Mouse (Mus musculus): ENCODE measurements around the gene Sema3g. TPM values are rescaled to one million over a fixed set of nuclear protein-coding genes. Genes with fewer than 3 reads are reported as not detected.
A peak's percentile ranks its signal among the peaks of the same experiment; 100 is the strongest.

The Sema3g gene
- polyA plus RNA-seq, 1 experiment from 2014 or later: 0.80 TPM

DNA sequence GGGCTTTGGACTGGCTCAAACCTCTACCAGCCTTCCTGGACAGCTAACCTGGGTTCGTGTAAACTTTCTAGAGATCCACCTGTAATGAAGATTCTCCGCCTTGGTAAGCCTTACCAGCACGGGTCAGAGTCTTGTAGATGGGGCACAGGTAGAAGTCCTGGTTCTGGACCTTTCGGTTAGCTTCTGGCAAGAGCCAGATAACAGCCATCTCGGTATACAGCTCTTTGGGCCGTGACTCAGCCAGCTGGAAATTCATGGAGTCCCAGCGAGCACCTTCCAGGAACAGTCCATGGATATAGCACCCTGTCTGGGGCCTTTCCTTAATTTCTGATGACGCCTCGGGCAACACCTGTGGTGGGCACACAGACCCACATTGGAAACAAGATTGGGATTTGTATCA is 43.3 kb downstream of the Sema3g start:
- no peak for ATAC-seq (ENCODE audit: low FRiP score, low read depth)
- no peaks in the 10 kb centered on the region for H3K9me3 ChIP-seq
- H3K4me1 ChIP-seq (replicated peaks): no peaks in the 10 kb centered on the region
- no peak overlapping the region for H3K9ac ChIP-seq
- H3K4me3 ChIP-seq: no peak overlapping the region
- no peak overlapping the region for H3K4me2 ChIP-seq
- no peak overlapping the region for H3K27ac ChIP-seq (replicated peaks)
- WGBS: 97% methylated on average over 9 of the region's 9 CpGs
- H3K36me3 ChIP-seq: peaks cover 52% of the 10 kb centered on the region
- no peaks in the 10 kb centered on the region for H3K27me3 ChIP-seq

DNA sequence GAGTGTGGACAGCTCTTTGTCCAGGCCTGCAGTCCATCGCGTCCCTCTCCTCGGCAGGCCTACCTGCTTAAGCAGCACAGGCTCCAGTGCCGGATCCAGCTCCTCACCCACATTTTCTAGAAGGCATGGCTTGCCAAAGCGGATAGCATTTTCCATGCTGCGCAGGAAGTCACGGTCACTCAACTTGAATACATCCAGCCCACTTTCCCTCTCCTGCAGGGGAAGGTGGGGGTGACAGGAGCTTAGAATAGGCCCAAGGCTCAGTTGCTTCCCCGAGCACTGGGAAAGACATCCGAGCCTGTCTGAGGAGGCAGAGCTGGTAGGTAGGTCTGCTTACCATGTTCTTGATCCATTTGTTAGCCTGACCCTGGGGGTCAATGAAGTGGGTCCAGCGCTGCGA is 50.0 kb downstream of the Sema3g start:
- no peak overlapping the region for H3K9ac ChIP-seq
- no peak for ATAC-seq (ENCODE audit: low FRiP score, low read depth)
- H3K27me3 ChIP-seq: no peaks in the 10 kb centered on the region
- no peaks in the 10 kb centered on the region for H3K9me3 ChIP-seq
- peak overlapping the region; percentile 79; the same call in 1 of the 2 replicates for H3K27ac ChIP-seq (replicated peaks)
- no peak overlapping the region for H3K4me2 ChIP-seq
- H3K4me1 ChIP-seq (replicated peaks): peaks cover 27% of the 10 kb centered on the region
- H3K4me3 ChIP-seq: no peak overlapping the region
- H3K36me3 ChIP-seq: no peaks in the 10 kb centered on the region
- WGBS: 74% methylated on average over 11 of the region's 11 CpGs

DNA sequence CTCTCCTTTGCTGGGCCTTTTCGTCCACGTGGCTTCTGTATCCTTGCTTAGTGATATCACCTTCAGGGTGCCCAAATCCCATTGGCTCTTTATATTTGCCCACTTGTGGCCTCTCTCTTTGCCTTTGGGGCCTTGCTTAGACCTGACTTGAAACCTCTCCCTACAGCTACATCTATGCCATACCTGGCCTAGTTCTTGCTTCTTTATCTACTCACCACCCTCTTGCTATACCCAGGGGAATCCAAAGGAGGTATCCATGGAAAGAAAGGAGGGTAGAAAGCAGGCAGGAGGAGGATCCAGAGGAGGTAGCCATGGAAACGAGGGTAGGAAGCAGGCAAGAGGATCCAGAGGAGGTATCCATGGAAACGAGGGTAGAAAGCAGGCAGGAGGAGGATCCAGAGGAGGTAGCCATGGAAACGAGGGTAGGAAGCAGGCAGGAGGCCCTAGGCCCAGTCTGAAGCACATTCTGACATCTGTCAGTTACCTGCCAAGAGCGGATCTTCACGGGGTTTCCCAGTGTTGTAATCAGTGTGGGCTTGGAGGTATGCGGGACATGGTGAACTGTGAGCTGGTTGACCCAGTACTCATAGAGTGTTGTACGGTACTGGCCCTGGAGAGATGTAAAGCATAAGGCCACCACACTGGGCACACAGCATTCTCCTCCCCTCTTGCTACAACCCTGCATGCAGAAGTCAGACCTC is 50.8 kb downstream of the Sema3g start:
- WGBS: 26% methylated on average over 9 of the region's 9 CpGs

DNA sequence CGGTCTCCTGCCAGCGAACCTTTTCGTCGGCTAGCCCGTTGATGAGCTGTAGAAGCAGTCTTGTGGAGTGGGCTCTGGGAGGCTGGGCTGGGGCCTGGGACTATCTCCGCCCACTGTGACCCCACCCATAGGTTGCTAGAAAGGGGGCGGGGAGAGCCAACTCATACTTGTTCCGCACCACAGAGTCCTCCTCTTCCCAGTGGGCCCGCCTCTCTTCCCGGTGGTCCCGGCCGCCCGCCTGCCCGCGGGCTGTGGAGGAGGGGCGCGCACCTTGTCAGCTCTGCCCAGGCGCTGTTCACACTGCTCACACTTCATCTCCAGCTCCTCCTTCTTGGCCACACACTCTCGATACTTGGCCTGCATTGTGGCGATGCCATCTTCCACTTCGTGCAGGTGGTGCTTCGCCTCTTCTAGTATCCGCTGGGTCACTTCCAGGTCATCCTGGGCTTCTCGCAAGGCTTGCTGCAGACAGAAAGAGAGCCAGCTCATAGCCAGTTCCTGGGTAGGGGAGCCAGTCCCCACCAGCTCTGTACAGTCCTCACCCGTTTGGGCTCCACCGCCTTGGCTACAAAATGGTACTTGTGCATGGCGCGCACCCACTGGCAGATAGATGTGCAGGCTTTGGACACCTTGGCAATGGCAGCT is 51.9 kb downstream of the Sema3g start:
- H3K4me2 ChIP-seq: peak overlapping the region; percentile 52
- WGBS: 14% methylated on average over 26 of the region's 28 CpGs
- no peaks in the 10 kb centered on the region for H3K36me3 ChIP-seq
- H3K9ac ChIP-seq: no peak overlapping the region
- H3K4me1 ChIP-seq (replicated peaks): peaks cover 27% of the 10 kb centered on the region
- H3K27ac ChIP-seq (replicated peaks): peak overlapping the region; percentile 79
- peak; percentile 73 for ATAC-seq (ENCODE audit: low FRiP score, low read depth)
- no peaks in the 10 kb centered on the region for H3K9me3 ChIP-seq
- H3K27me3 ChIP-seq: no peaks in the 10 kb centered on the region
- H3K4me3 ChIP-seq: peak overlapping the region; percentile 20

More for the DNA sequence above, 50.8 kb downstream of the Sema3g start:
- peak; percentile 73 for ATAC-seq (ENCODE audit: low FRiP score, low read depth)
- Histone ChIP-seq H3K9me3 (no peaks in the 10 kb centered on the region), H3K4me2 (peak overlapping the region; percentile 52), H3K4me3 (no peak overlapping the region), H3K27ac (replicated peaks) (peak overlapping the region; percentile 79), H3K9ac (no peak overlapping the region), H3K27me3 (no peaks in the 10 kb centered on the region), H3K36me3 (no peaks in the 10 kb centered on the region), H3K4me1 (replicated peaks) (peaks cover 27% of the 10 kb centered on the region)

DNA sequence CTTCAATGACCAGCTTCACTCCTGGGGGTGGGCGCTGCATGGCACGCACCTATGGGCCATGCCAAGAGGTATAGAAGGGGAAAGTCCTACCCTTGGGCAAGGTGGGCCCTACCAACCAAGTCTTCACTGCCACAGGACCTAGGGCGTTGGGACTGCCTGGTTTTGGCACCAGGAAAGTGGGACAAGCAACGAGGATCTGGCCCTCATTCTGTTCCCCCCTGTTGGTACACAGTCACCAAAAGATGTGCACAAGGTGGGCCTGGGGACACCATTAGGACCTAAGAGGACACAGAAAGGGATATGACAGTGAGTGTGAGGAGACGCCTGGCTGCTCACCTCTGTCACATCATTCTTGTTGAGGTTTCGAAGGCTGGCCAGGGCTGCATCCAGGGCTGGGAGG is 53.5 kb downstream of the Sema3g start:
- ATAC-seq (ENCODE audit: low FRiP score, low read depth): no peak
- WGBS: 91% methylated on average over 6 of the region's 6 CpGs
- H3K4me2 ChIP-seq: no peak overlapping the region
- no peaks in the 10 kb centered on the region for H3K36me3 ChIP-seq
- no peak overlapping the region for H3K9ac ChIP-seq
- no peaks in the 10 kb centered on the region for H3K27me3 ChIP-seq
- no peak overlapping the region for H3K27ac ChIP-seq (replicated peaks)
- peaks cover 27% of the 10 kb centered on the region for H3K4me1 ChIP-seq (replicated peaks)
- H3K9me3 ChIP-seq: no peaks in the 10 kb centered on the region
- no peak overlapping the region for H3K4me3 ChIP-seq

DNA sequence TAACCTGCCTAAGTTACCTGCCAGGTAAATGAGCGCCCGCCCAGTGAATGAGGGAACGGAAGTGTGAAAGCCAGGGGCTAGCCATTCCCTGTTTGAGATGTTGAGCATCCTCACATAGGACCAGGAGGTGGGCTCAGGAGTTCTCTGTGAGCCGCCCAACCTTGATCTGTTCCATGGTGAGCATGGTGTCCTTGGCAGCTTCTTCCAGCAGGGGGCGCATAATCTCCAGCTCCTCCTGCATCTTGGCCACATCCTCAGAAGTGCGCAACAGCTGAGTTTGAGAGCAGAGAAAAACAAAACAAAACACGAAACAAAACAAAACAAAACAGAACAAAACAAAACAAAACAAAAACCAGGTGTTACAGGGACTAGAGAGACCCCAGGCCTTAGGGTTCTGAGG is 54.5 kb downstream of the Sema3g start:
- no peak overlapping the region for H3K4me2 ChIP-seq
- H3K9ac ChIP-seq: no peak overlapping the region
- H3K27ac ChIP-seq (replicated peaks): no peak overlapping the region
- no peaks in the 10 kb centered on the region for H3K9me3 ChIP-seq
- H3K4me3 ChIP-seq: no peak overlapping the region
- ATAC-seq (ENCODE audit: low FRiP score, low read depth): no peak
- no peaks in the 10 kb centered on the region for H3K27me3 ChIP-seq
- peaks cover 27% of the 10 kb centered on the region for H3K4me1 ChIP-seq (replicated peaks)
- WGBS: 25% methylated on average over 7 of the region's 7 CpGs
- no peaks in the 10 kb centered on the region for H3K36me3 ChIP-seq

Other genes starting within 250 kb of the Sema3g start
- 60.4 and 61.2 TPM in 2 replicates for gene Glt8d1, start 216.5 kb upstream of the Sema3g start, polyA plus RNA-seq (2015; fragmentation: Nextera tagmentation; extraction: Ambion mirVana)
- 323 and 340 TPM in 2 replicates for gene Spcs1, start 216.2 kb upstream of the Sema3g start, polyA plus RNA-seq (2015; fragmentation: Nextera tagmentation; extraction: Ambion mirVana)
- gene Pbrm1, start 198.7 kb upstream of the Sema3g start, polyA plus RNA-seq (2015; fragmentation: Nextera tagmentation; extraction: Ambion mirVana): 117 and 124 TPM in 2 replicates
- gene Gnl3, start 198.7 kb upstream of the Sema3g start, polyA plus RNA-seq (2015; fragmentation: Nextera tagmentation; extraction: Ambion mirVana): 49.0 and 51.8 TPM in 2 replicates
- gene Smim4, start 88.9 kb upstream of the Sema3g start, polyA plus RNA-seq (2015; fragmentation: Nextera tagmentation; extraction: Ambion mirVana): 59.3 and 61.1 TPM in 2 replicates
- 269 and 270 TPM in 2 replicates for gene Nt5dc2, start 86.8 kb upstream of the Sema3g start, polyA plus RNA-seq (2015; fragmentation: Nextera tagmentation; extraction: Ambion mirVana)
- 20.9 and 22.4 TPM in 2 replicates for gene Stab1, start 49.2 kb upstream of the Sema3g start, polyA plus RNA-seq (2015; fragmentation: Nextera tagmentation; extraction: Ambion mirVana)
- gene Tnnc1, start 9.5 kb upstream of the Sema3g start, polyA plus RNA-seq (2015; fragmentation: Nextera tagmentation; extraction: Ambion mirVana): 3.5 and 4.0 TPM in 2 replicates
- 365 and 382 TPM in 2 replicates for gene Nisch, start 914 bp upstream of the Sema3g start, polyA plus RNA-seq (2015; fragmentation: Nextera tagmentation; extraction: Ambion mirVana)
- gene Phf7, start 33.5 kb downstream of the Sema3g start, polyA plus RNA-seq (2015; fragmentation: Nextera tagmentation; extraction: Ambion mirVana): 8.9 and 9.4 TPM in 2 replicates
- 101 and 113 TPM in 2 replicates for gene Bap1, start 33.6 kb downstream of the Sema3g start, polyA plus RNA-seq (2015; fragmentation: Nextera tagmentation; extraction: Ambion mirVana)
- gene Dnah1, start 106.0 kb downstream of the Sema3g start, polyA plus RNA-seq (2015; fragmentation: Nextera tagmentation; extraction: Ambion mirVana): 4.4 and 4.6 TPM in 2 replicates
- 80.2 and 83.1 TPM in 2 replicates for gene Capn7, start 118.8 kb downstream of the Sema3g start, polyA plus RNA-seq (2015; fragmentation: Nextera tagmentation; extraction: Ambion mirVana)
- gene Sh3bp5, start 218.2 kb downstream of the Sema3g start, polyA plus RNA-seq (2015; fragmentation: Nextera tagmentation; extraction: Ambion mirVana): 131 and 144 TPM in 2 replicates

All from hindbrain, embryonic 15.5 days (tissue).